9 mouse cellular contexts compared by ENCODE assay signal in genomic region chr9:31688398-31688705, GRCm38 (mm10).
DNase-seq lines count a peak whose midpoint lies in the region; ATAC-seq and TF ChIP-seq lines count a peak whose summit lies in the region.
"Had no signal": no experiment of that assay in that cellular context is flagged by ENCODE, and none has a peak within 500 bp of the region (broad histone marks: within the 10 kb centered on the region; RNA-seq: fewer than 3 reads in every experiment).

No protein-coding gene starts in this region.

- no peak for TF ChIP-seq CTCF in kidney, adult 2 months (conservative IDR thresholded peaks at IDR 0.05; ENCODE audit: insufficient read depth, insufficient read length, low read depth, low read length)

- peak overlapping the region; percentile 53 for H3K4me2 ChIP-seq in embryonic facial prominence, embryonic 13.5 days
- peak overlapping the region; percentile 42 for H3K4me2 ChIP-seq in intestine, embryonic 14.5 days (ENCODE audit: low read length)
- H3K4me2 ChIP-seq in neural tube, embryonic 12.5 days (replicated peaks), result peak overlapping the region; percentile 53

- under 1% methylated on average over 3 of the region's 3 CpGs for WGBS in kidney, adult 2 months
- 4% methylated on average over 3 of the region's 3 CpGs for WGBS in embryonic facial prominence, embryonic 13.5 days
- 2% methylated on average over 3 of the region's 3 CpGs for WGBS in intestine, embryonic 14.5 days
- 4% methylated on average over 3 of the region's 3 CpGs for WGBS in neural tube, embryonic 12.5 days

- DNase-seq in kidney, adult 2 months, result no peak
- DNase-seq in kidney, postnatal 25 days, result no peak
- no peak for DNase-seq in intestine, embryonic 14.5 days (ENCODE audit: low spot score)
- no peak for DNase-seq in ovary, postnatal 10 days (ENCODE audit: low spot score)
- no peak for DNase-seq in ovary, adult 18-20 months (ENCODE audit: low spot score)
- no peak for DNase-seq in adrenal gland, adult (ENCODE audit: inconsistent age in 2 of 2, low spot score in 1 of 2)
- DNase-seq: layer of hippocampus, postnatal 36 days had no signal

- H3K4me1 ChIP-seq in kidney, adult 2 months (ENCODE audit: control insufficient read depth, insufficient read depth, low read length), result peaks cover 8% of the 10 kb centered on the region
- H3K4me1 ChIP-seq in embryonic facial prominence, embryonic 13.5 days, result peaks cover 25% of the 10 kb centered on the region
- peaks cover 26% of the 10 kb centered on the region for H3K4me1 ChIP-seq in intestine, embryonic 14.5 days (replicated peaks; ENCODE audit: control insufficient read depth, insufficient read depth, low read length)
- peaks cover 26% of the 10 kb centered on the region for H3K4me1 ChIP-seq in neural tube, embryonic 12.5 days

- peak overlapping the region; percentile 44; the same call in 1 of the 2 replicates for H3K9ac ChIP-seq in embryonic facial prominence, embryonic 13.5 days
- no peak overlapping the region for H3K9ac ChIP-seq in intestine, embryonic 14.5 days (ENCODE audit: low read length)
- no peak overlapping the region for H3K9ac ChIP-seq in neural tube, embryonic 12.5 days

- H3K36me3 ChIP-seq in kidney, adult 2 months (ENCODE audit: control insufficient read depth, insufficient read depth, low read length), result no peaks in the 10 kb centered on the region
- no peaks in the 10 kb centered on the region for H3K36me3 ChIP-seq in embryonic facial prominence, embryonic 13.5 days
- H3K36me3 ChIP-seq in intestine, embryonic 14.5 days (ENCODE audit: control insufficient read depth, insufficient read depth, low read length), result no peaks in the 10 kb centered on the region
- no peaks in the 10 kb centered on the region for H3K36me3 ChIP-seq in neural tube, embryonic 12.5 days

- H3K27me3 ChIP-seq in kidney, adult 2 months (replicated peaks; ENCODE audit: control insufficient read depth, insufficient read depth, low read length), result no peaks in the 10 kb centered on the region
- H3K27me3 ChIP-seq in embryonic facial prominence, embryonic 13.5 days, result peaks cover 23% of the 10 kb centered on the region
- no peaks in the 10 kb centered on the region for H3K27me3 ChIP-seq in intestine, embryonic 14.5 days (replicated peaks; ENCODE audit: control insufficient read depth, insufficient read depth, low read length)
- H3K27me3 ChIP-seq in neural tube, embryonic 12.5 days (replicated peaks), result 0 out of 2 replicates have a peak, but pooled peaks cover 3% of the 10 kb centered on the region

- H3K9me3 ChIP-seq in embryonic facial prominence, embryonic 13.5 days, result no peaks in the 10 kb centered on the region
- H3K9me3 ChIP-seq in intestine, embryonic 14.5 days (ENCODE audit: control insufficient read depth, low read length), result no peaks in the 10 kb centered on the region
- H3K9me3 ChIP-seq in neural tube, embryonic 12.5 days, result no peaks in the 10 kb centered on the region

- TF ChIP-seq POLR2A in kidney, adult 2 months (IDR thresholded peaks at IDR 0.05; ENCODE audit: low read depth, low read length), result no peak

- no peak overlapping the region for H3K27ac ChIP-seq in kidney, adult 2 months (ENCODE audit: insufficient read depth, low read depth, low read length)
- no peak overlapping the region for H3K27ac ChIP-seq in embryonic facial prominence, embryonic 13.5 days
- H3K27ac ChIP-seq in intestine, embryonic 14.5 days (ENCODE audit: low read depth), result no peak overlapping the region
- no peak overlapping the region for H3K27ac ChIP-seq in neural tube, embryonic 12.5 days

- H3K4me3 ChIP-seq in kidney, adult 2 months (ENCODE audit: insufficient read depth, low read depth, low read length), result peak overlapping the region; percentile 22; the same call in 1 of the 2 replicates
- peak overlapping the region; percentile 22; the same call in 1 of the 2 replicates for H3K4me3 ChIP-seq in embryonic facial prominence, embryonic 13.5 days
- H3K4me3 ChIP-seq in intestine, embryonic 14.5 days (ENCODE audit: low read depth, low read length), result peak overlapping the region; percentile 17; the same call in 1 of the 2 replicates
- no peak overlapping the region; the same call in 1 of the 2 replicates for H3K4me3 ChIP-seq in neural tube, embryonic 12.5 days

- no peak for ATAC-seq in embryonic facial prominence, embryonic 13.5 days (ENCODE audit: insufficient number of reproducible peaks, insufficient read depth, low FRiP score, low TSS enrichment, low read depth)
- no peak for ATAC-seq in intestine, embryonic 14.5 days (replicated peaks; ENCODE audit: low FRiP score, low TSS enrichment, low read depth)
- ATAC-seq in neural tube, embryonic 12.5 days (ENCODE audit: low FRiP score, low read depth), result no peak
